Mouse (Mus musculus) kidney, embryonic 16.5 days (tissue): ENCODE results near the gene BC005537. TPM values are rescaled to one million over a fixed set of nuclear protein-coding genes. Genes with fewer than 3 reads are reported as not detected.

Experiments used
- ATAC-seq: fragments of 200-750 bp; cut with Nextera tagmentation; 2 replicates; pipeline ENCODE4 v1.8.0; 2017; ENCODE audit warnings: moderate TSS enrichment; ENCODE audit not compliant: low FRiP score, low TSS enrichment
- H3K27ac ChIP-seq: fragments of 300-500 bp; sonication (generic); 2 replicates; pipeline ENCODE4 v1.5.1; 2014; ENCODE audit warnings: low read length
- H3K27me3 ChIP-seq: fragments of 300-500 bp; sonication (generic); 2 replicates; pipeline ENCODE4 v1.6.1; 2014; ENCODE audit warnings: low read length, control low read depth, mixed read lengths; ENCODE audit not compliant: insufficient read depth
- H3K36me3 ChIP-seq: fragments of 300-500 bp; sonication (generic); 2 replicates; pipeline ENCODE4 v1.6.1; 2014; ENCODE audit warnings: low read length, control low read depth, mixed read lengths; ENCODE audit not compliant: insufficient read depth
- H3K4me1 ChIP-seq: fragments of 300-500 bp; sonication (generic); 2 replicates; pipeline ENCODE4 v1.6.1; 2014; ENCODE audit warnings: low read length, control low read depth, mixed read lengths; ENCODE audit not compliant: insufficient read depth
- H3K4me2 ChIP-seq: fragments of 300-500 bp; sonication (generic); replicated peaks from 2 replicates; pipeline ENCODE4 v1.6.1; 2014; ENCODE audit warnings: low read depth, low read length
- H3K4me3 ChIP-seq: fragments of 300-500 bp; sonication (generic); 2 replicates; pipeline ENCODE4 v1.5.1; 2014; ENCODE audit warnings: mild to moderate bottlenecking, low read length
- H3K9ac ChIP-seq: fragments of 300-500 bp; sonication (generic); replicated peaks from 2 replicates; pipeline ENCODE4 v1.6.1; 2014; ENCODE audit warnings: low read length
- H3K9me3 ChIP-seq: fragments of 300-500 bp; sonication (generic); 2 replicates; pipeline ENCODE4 v1.6.1; 2016; ENCODE audit warnings: low read length, control low read depth
- WGBS: fragments of 180-500 bp; shearing (Covaris S2); extraction: QIAGEN DNeasy Blood & Tissue Kit; methylation state at CpG from one replicate; pipeline ENCODE4 v1.1.7; 2014; 5-methylcytosine and 5-hydroxymethylcytosine counted together
- polyA plus RNA-seq: library from polyadenylated mRNA; unstranded; fragments of >200 nt; fragmentation: Nextera tagmentation; extraction: Ambion mirVana; gene quantifications from 2 replicates; pipeline ENCODE4 v1.2.1, GENCODE M21; 2015

Gene BC005537
- polyA plus RNA-seq, 1 experiment from 2014 or later: 14.2 TPM

DNA sequence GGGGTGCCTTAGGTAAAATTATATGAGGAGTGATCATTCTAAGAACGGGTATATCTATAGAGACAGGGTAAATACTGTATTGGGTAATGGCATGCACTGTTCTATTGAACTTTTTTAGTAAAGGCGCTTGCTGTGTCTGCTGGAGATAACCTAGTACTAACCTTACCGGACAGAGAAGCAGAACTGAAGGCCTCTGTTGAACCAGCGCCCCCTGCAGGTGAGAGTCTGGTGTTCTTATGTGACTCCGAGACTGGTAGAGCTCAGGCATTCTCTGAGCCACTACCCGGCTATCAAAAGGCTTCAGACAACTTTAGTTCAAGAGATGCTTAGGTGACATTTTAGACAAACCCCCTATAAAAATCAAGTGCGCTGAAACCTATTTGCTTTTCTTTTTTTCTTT, 61.1 kb downstream of the BC005537 start:
- no peak overlapping the region for H3K4me2 ChIP-seq
- ATAC-seq: no peak
- no peaks in the 10 kb centered on the region for H3K9me3 ChIP-seq
- H3K4me3 ChIP-seq: no peak overlapping the region
- peaks cover 24% of the 10 kb centered on the region for H3K4me1 ChIP-seq
- H3K36me3 ChIP-seq: no peaks in the 10 kb centered on the region
- no peaks in the 10 kb centered on the region for H3K27me3 ChIP-seq
- no peak overlapping the region for H3K27ac ChIP-seq
- H3K9ac ChIP-seq: no peak overlapping the region
- 69% methylated on average over 7 of the region's 7 CpGs for WGBS

Other genes starting within 250 kb of the BC005537 start
- gene Ripor2, start 219.5 kb upstream of the BC005537 start, polyA plus RNA-seq: 2.1 and 2.7 TPM in 2 replicates
- not detected in 2 replicates for gene Armh2, start 60.4 kb upstream of the BC005537 start, polyA plus RNA-seq
- 103 and 104 TPM in 2 replicates for gene Gmnn, start 39.7 kb upstream of the BC005537 start, polyA plus RNA-seq
- 112 and 121 TPM in 2 replicates for gene Acot13, start 29.9 kb downstream of the BC005537 start, polyA plus RNA-seq
- 62.1 and 62.5 TPM in 2 replicates for gene Tdp2, start 30.0 kb downstream of the BC005537 start, polyA plus RNA-seq
- 0.76 and 1.4 TPM in 2 replicates for gene D130043K22Rik, start 43.5 kb downstream of the BC005537 start, polyA plus RNA-seq
- 8.0 and 8.3 TPM in 2 replicates for gene Aldh5a1, start 136.0 kb downstream of the BC005537 start, polyA plus RNA-seq
- gene Gpld1, start 141.5 kb downstream of the BC005537 start, polyA plus RNA-seq: 0.92 and 1.1 TPM in 2 replicates
- gene Mrs2, start 218.7 kb downstream of the BC005537 start, polyA plus RNA-seq: 18.2 and 19.6 TPM in 2 replicates